16 mouse cellular contexts compared by ENCODE assay signal in the genomic region with DNA sequence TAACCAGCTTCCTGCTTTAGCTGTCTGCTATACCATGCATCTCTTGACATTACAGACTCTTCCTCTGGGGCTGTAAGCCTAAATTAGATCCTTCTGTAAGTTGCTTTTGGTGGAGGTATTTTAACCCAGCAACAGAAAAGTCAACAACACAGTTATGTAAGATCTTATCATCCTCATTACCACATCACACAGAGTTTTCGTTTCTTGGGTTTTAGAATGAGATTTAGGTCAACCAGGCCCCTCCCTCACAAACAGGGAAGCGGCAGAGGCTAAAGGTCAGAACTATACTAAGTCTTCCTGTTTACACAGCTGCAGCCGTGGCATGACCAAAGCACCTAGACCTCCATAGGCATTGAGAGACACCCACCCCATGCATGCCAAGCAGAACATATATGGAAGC. TPM values are rescaled to one million over a fixed set of nuclear protein-coding genes. Genes with fewer than 3 reads are reported as not detected.
DNase-seq lines count a peak whose midpoint lies in the region; ATAC-seq and TF ChIP-seq lines count a peak whose summit lies in the region.
"Had no signal": no experiment of that assay in that cellular context is flagged by ENCODE, and none has a peak within 500 bp of the region (broad histone marks: within the 10 kb centered on the region; RNA-seq: fewer than 3 reads in every experiment).

No protein-coding gene starts in this region.

- 0 out of 2 replicates have a peak, but pooled peaks have one; percentile 25 for ATAC-seq in hindbrain, embryonic 15.5 days (ENCODE audit: low FRiP score, low read depth)
- ATAC-seq in hindbrain, postnatal 0 days, result no peak
- ATAC-seq in liver, embryonic 13.5 days (ENCODE audit: low read depth), result peak; percentile 59
- no peak for ATAC-seq in neural tube, embryonic 15.5 days (ENCODE audit: low FRiP score)
- ATAC-seq: forebrain, embryonic 15.5 days had no signal

- no peak for DNase-seq in hindbrain, postnatal 0 days (ENCODE audit: low spot score)
- DNase-seq in brain, adult 2 months (ENCODE audit: low read depth, low spot score), result peak; percentile 18
- DNase-seq in liver, embryonic 13.5 days, result no peak
- peak; percentile 66 for DNase-seq in thymus, postnatal 14 days
- no peak for DNase-seq in adrenal gland, postnatal 14 days
- DNase-seq in left cerebral cortex, postnatal 14 days (ENCODE audit: low spot score in 2 of 2), result no peak
- DNase-seq: cerebellum, adult 9-10 months; heart, postnatal 10 days; lung, adult 18-20 months had no signal

- H3K9ac ChIP-seq in hindbrain, embryonic 15.5 days, result no peak overlapping the region
- H3K9ac ChIP-seq in hindbrain, postnatal 0 days (replicated peaks; ENCODE audit: low read length), result no peak overlapping the region
- no peak overlapping the region for H3K9ac ChIP-seq in liver, embryonic 13.5 days
- no peak overlapping the region for H3K9ac ChIP-seq in neural tube, embryonic 15.5 days (replicated peaks)
- H3K9ac ChIP-seq: embryonic facial prominence, embryonic 15.5 days; forebrain, embryonic 15.5 days had no signal

- no peak overlapping the region for H3K27ac ChIP-seq in hindbrain, embryonic 15.5 days (replicated peaks)
- no peak overlapping the region for H3K27ac ChIP-seq in hindbrain, postnatal 0 days
- H3K27ac ChIP-seq in liver, embryonic 13.5 days, result no peak overlapping the region
- H3K27ac ChIP-seq in neural tube, embryonic 15.5 days (replicated peaks), result no peak overlapping the region
- H3K27ac ChIP-seq: embryonic facial prominence, embryonic 15.5 days; forebrain, embryonic 15.5 days; stomach, postnatal 0 days had no signal

- no peak overlapping the region for H3K4me2 ChIP-seq in hindbrain, embryonic 15.5 days
- H3K4me2 ChIP-seq in hindbrain, postnatal 0 days (ENCODE audit: low read depth, low read length), result no peak overlapping the region
- no peak overlapping the region for H3K4me2 ChIP-seq in liver, embryonic 13.5 days
- H3K4me2 ChIP-seq in neural tube, embryonic 15.5 days, result no peak overlapping the region
- H3K4me2 ChIP-seq: embryonic facial prominence, embryonic 15.5 days; forebrain, embryonic 15.5 days had no signal

- no peak for TF ChIP-seq CTCF in hindbrain, postnatal 0 days (IDR thresholded peaks at IDR 0.05; ENCODE audit: low read depth)

- intact Hi-C loops in left cerebral cortex, postnatal 14 days (cut with DNase I), result no loop called here

- H3K4me1 ChIP-seq in hindbrain, embryonic 15.5 days (replicated peaks), result no peaks in the 10 kb centered on the region
- H3K4me1 ChIP-seq in hindbrain, postnatal 0 days (ENCODE audit: insufficient read depth, low read length), result no peaks in the 10 kb centered on the region
- H3K4me1 ChIP-seq in liver, embryonic 13.5 days (replicated peaks), result no peaks in the 10 kb centered on the region
- no peaks in the 10 kb centered on the region for H3K4me1 ChIP-seq in neural tube, embryonic 15.5 days
- H3K4me1 ChIP-seq: embryonic facial prominence, embryonic 15.5 days; forebrain, embryonic 15.5 days had no signal

- H3K9me3 ChIP-seq in hindbrain, embryonic 15.5 days, result no peaks in the 10 kb centered on the region
- no peaks in the 10 kb centered on the region for H3K9me3 ChIP-seq in hindbrain, postnatal 0 days (ENCODE audit: low read length)
- no peaks in the 10 kb centered on the region for H3K9me3 ChIP-seq in liver, embryonic 13.5 days (replicated peaks)
- H3K9me3 ChIP-seq in neural tube, embryonic 15.5 days (replicated peaks), result no peaks in the 10 kb centered on the region
- H3K9me3 ChIP-seq: embryonic facial prominence, embryonic 15.5 days; forebrain, embryonic 15.5 days had no signal

- H3K36me3 ChIP-seq in hindbrain, embryonic 15.5 days, result peaks cover 75% of the 10 kb centered on the region
- peaks cover 41% of the 10 kb centered on the region for H3K36me3 ChIP-seq in hindbrain, postnatal 0 days (ENCODE audit: insufficient read depth, low read length)
- no peaks in the 10 kb centered on the region for H3K36me3 ChIP-seq in liver, embryonic 13.5 days
- H3K36me3 ChIP-seq in neural tube, embryonic 15.5 days, result peaks cover 75% of the 10 kb centered on the region
- H3K36me3 ChIP-seq: embryonic facial prominence, embryonic 15.5 days had no signal

- H3K4me3 ChIP-seq in hindbrain, embryonic 15.5 days, result no peak overlapping the region
- no peak overlapping the region for H3K4me3 ChIP-seq in hindbrain, postnatal 0 days (ENCODE audit: low read length)
- no peak overlapping the region for H3K4me3 ChIP-seq in liver, embryonic 13.5 days (replicated peaks)
- H3K4me3 ChIP-seq in neural tube, embryonic 15.5 days (replicated peaks), result no peak overlapping the region
- H3K4me3 ChIP-seq: embryonic facial prominence, embryonic 15.5 days; forebrain, embryonic 15.5 days; myocyte had no signal

- WGBS in hindbrain, embryonic 15.5 days, result 79% methylated on average over 3 of the region's 3 CpGs
- WGBS in hindbrain, postnatal 0 days, result 71% methylated on average over 3 of the region's 3 CpGs
- WGBS in liver, embryonic 13.5 days (ENCODE audit: insufficient replicate concordance), result 32% methylated on average over 3 of the region's 3 CpGs
- WGBS in neural tube, embryonic 15.5 days, result 88% methylated on average over 3 of the region's 3 CpGs

- no peaks in the 10 kb centered on the region for H3K27me3 ChIP-seq in hindbrain, embryonic 15.5 days
- no peaks in the 10 kb centered on the region for H3K27me3 ChIP-seq in hindbrain, postnatal 0 days (ENCODE audit: insufficient read depth, low read length)
- no peaks in the 10 kb centered on the region for H3K27me3 ChIP-seq in liver, embryonic 13.5 days
- no peaks in the 10 kb centered on the region for H3K27me3 ChIP-seq in neural tube, embryonic 15.5 days (replicated peaks)
- H3K27me3 ChIP-seq: embryonic facial prominence, embryonic 15.5 days; forebrain, embryonic 15.5 days had no signal

RNA-seq across cellular contexts. Expression of a gene that starts 19.9 kb away (rescaled TPM):
- polyA plus RNA-seq in hindbrain, embryonic 15.5 days (2015; fragmentation: Nextera tagmentation; extraction: Ambion mirVana), result 33.2 and 35.4 TPM in 2 replicates
- 33.9 and 39.7 TPM in 2 replicates for total RNA-seq in hindbrain, postnatal 0 days (2014; rRNA removed)
- 37.3 and 42.1 TPM in 2 replicates for polyA plus RNA-seq in hindbrain, postnatal 0 days (2015; fragmentation: Nextera tagmentation; extraction: Ambion mirVana)
- 3.7 and 3.8 TPM in 2 replicates for polyA plus RNA-seq in liver, embryonic 13.5 days (2015; fragmentation: Nextera tagmentation; extraction: Ambion mirVana)
- total RNA-seq in adrenal gland, postnatal 14 days (2021), result 18.8 and 20.5 TPM in 2 replicates
- 33.8 and 39.5 TPM in 2 replicates for polyA plus RNA-seq in neural tube, embryonic 15.5 days (2015; fragmentation: Nextera tagmentation; extraction: Ambion mirVana)
- total RNA-seq in left cerebral cortex, postnatal 14 days (2021), result 10 to 100 TPM; 60.1 to 63.1 TPM

RNA-seq across cellular contexts. Expression of a gene that starts 34.3 kb away (rescaled TPM):
- polyA plus RNA-seq in hindbrain, embryonic 15.5 days (2015; fragmentation: Nextera tagmentation; extraction: Ambion mirVana), result 262 and 271 TPM in 2 replicates
- 125 and 126 TPM in 2 replicates for total RNA-seq in hindbrain, postnatal 0 days (2014; rRNA removed)
- polyA plus RNA-seq in hindbrain, postnatal 0 days (2015; fragmentation: Nextera tagmentation; extraction: Ambion mirVana), result 361 and 363 TPM in 2 replicates
- polyA plus RNA-seq in liver, embryonic 13.5 days (2015; fragmentation: Nextera tagmentation; extraction: Ambion mirVana), result 0.59 and 0.62 TPM in 2 replicates
- 15.7 and 20.2 TPM in 2 replicates for total RNA-seq in adrenal gland, postnatal 14 days (2021)
- 252 and 283 TPM in 2 replicates for polyA plus RNA-seq in neural tube, embryonic 15.5 days (2015; fragmentation: Nextera tagmentation; extraction: Ambion mirVana)
- 100 to 1,000 TPM; 436 to 438 TPM for total RNA-seq in left cerebral cortex, postnatal 14 days (2021)
- total RNA-seq: megakaryocyte-erythroid progenitor cell, adult 5-6 weeks had no signal

RNA-seq across cellular contexts. Expression of a gene that starts 38.5 kb away (rescaled TPM):
- 115 and 120 TPM in 2 replicates for polyA plus RNA-seq in hindbrain, embryonic 15.5 days (2015; fragmentation: Nextera tagmentation; extraction: Ambion mirVana)
- total RNA-seq in hindbrain, postnatal 0 days (2014; rRNA removed), result 107 and 112 TPM in 2 replicates
- polyA plus RNA-seq in hindbrain, postnatal 0 days (2015; fragmentation: Nextera tagmentation; extraction: Ambion mirVana), result 134 and 143 TPM in 2 replicates
- 0.12 and 0.17 TPM in 2 replicates for polyA plus RNA-seq in liver, embryonic 13.5 days (2015; fragmentation: Nextera tagmentation; extraction: Ambion mirVana)
- 22.4 and 29.5 TPM in 2 replicates for total RNA-seq in adrenal gland, postnatal 14 days (2021)
- 102 and 123 TPM in 2 replicates for polyA plus RNA-seq in neural tube, embryonic 15.5 days (2015; fragmentation: Nextera tagmentation; extraction: Ambion mirVana)
- 100 to 1,000 TPM; 317 to 336 TPM for total RNA-seq in left cerebral cortex, postnatal 14 days (2021)
- total RNA-seq: megakaryocyte-erythroid progenitor cell, adult 5-6 weeks had no signal
- polyA plus RNA-seq: myocyte had no signal

Comparison
In these comparisons a context has a peak if more than half of its experiments do, and no peak if none do; other contexts are left out.
1. ATAC-seq: peak in hindbrain, embryonic 15.5 days (single experiment) and liver, embryonic 13.5 days (single experiment); none in hindbrain, postnatal 0 days (single experiment) and neural tube, embryonic 15.5 days (single experiment).
2. DNase-seq: peak in brain, adult 2 months (single experiment) and thymus, postnatal 14 days (single experiment); none in hindbrain, postnatal 0 days (single experiment), liver, embryonic 13.5 days (single experiment), adrenal gland, postnatal 14 days (single experiment) and left cerebral cortex, postnatal 14 days (0 of 2).
3. RNA of a gene that starts 34.3 kb away (polyA plus RNA-seq): 361 to 363 TPM in hindbrain, postnatal 0 days, 252 to 283 TPM in neural tube, embryonic 15.5 days and 262 to 271 TPM in hindbrain, embryonic 15.5 days; 0.59 to 0.62 TPM in liver, embryonic 13.5 days; every median in the first group is over 100 times any median in the second.
4. RNA of a gene that starts 38.5 kb away (polyA plus RNA-seq): 134 to 143 TPM in hindbrain, postnatal 0 days, 102 to 123 TPM in neural tube, embryonic 15.5 days and 115 to 120 TPM in hindbrain, embryonic 15.5 days; 0.12 to 0.17 TPM in liver, embryonic 13.5 days; every median in the first group is over 10 times any median in the second.